Comparison of ENCODE assay signal across 13 mouse cellular contexts in genomic region chr13:110642792-110643191, GRCm38 (mm10).
DNase-seq lines count a peak whose midpoint lies in the region; ATAC-seq lines count a peak whose summit lies in the region.
"Had no signal": no experiment of that assay in that cellular context is flagged by ENCODE, and none has a peak within 500 bp of the region (broad histone marks: within the 10 kb centered on the region; RNA-seq: fewer than 3 reads in every experiment).

No protein-coding gene starts in this region.

- peak overlapping the region; percentile 88 for H3K27ac ChIP-seq in heart, embryonic 15.5 days
- H3K27ac ChIP-seq in lung, embryonic 15.5 days: peak overlapping the region; percentile 77
- no peak overlapping the region for H3K27ac ChIP-seq in neural tube, embryonic 15.5 days (replicated peaks)
- H3K27ac ChIP-seq: embryonic facial prominence, embryonic 12.5 days; forebrain, embryonic 12.5 days; macrophage had no signal

- H3K36me3 ChIP-seq in heart, embryonic 15.5 days: no peaks in the 10 kb centered on the region
- no peaks in the 10 kb centered on the region for H3K36me3 ChIP-seq in lung, embryonic 15.5 days
- no peaks in the 10 kb centered on the region for H3K36me3 ChIP-seq in neural tube, embryonic 15.5 days
- H3K36me3 ChIP-seq: embryonic facial prominence, embryonic 12.5 days; forebrain, embryonic 12.5 days had no signal

- no peaks in the 10 kb centered on the region for H3K9me3 ChIP-seq in heart, embryonic 15.5 days (replicated peaks)
- no peaks in the 10 kb centered on the region for H3K9me3 ChIP-seq in lung, embryonic 15.5 days
- no peaks in the 10 kb centered on the region for H3K9me3 ChIP-seq in neural tube, embryonic 15.5 days (replicated peaks)
- H3K9me3 ChIP-seq: embryonic facial prominence, embryonic 12.5 days; forebrain, embryonic 12.5 days had no signal

- H3K4me1 ChIP-seq in heart, embryonic 15.5 days (replicated peaks): peaks cover 18% of the 10 kb centered on the region
- peaks cover 18% of the 10 kb centered on the region for H3K4me1 ChIP-seq in lung, embryonic 15.5 days
- H3K4me1 ChIP-seq in neural tube, embryonic 15.5 days: peaks cover 8% of the 10 kb centered on the region

- H3K27me3 ChIP-seq in heart, embryonic 15.5 days: no peaks in the 10 kb centered on the region
- H3K27me3 ChIP-seq in lung, embryonic 15.5 days: no peaks in the 10 kb centered on the region
- H3K27me3 ChIP-seq in neural tube, embryonic 15.5 days (replicated peaks): no peaks in the 10 kb centered on the region
- H3K27me3 ChIP-seq: embryonic facial prominence, embryonic 12.5 days; forebrain, embryonic 12.5 days had no signal

- H3K4me3 ChIP-seq in heart, embryonic 15.5 days: no peak overlapping the region
- no peak overlapping the region for H3K4me3 ChIP-seq in lung, embryonic 15.5 days
- H3K4me3 ChIP-seq in neural tube, embryonic 15.5 days (replicated peaks): no peak overlapping the region
- H3K4me3 ChIP-seq: embryonic facial prominence, embryonic 12.5 days; forebrain, embryonic 12.5 days had no signal

- H3K4me2 ChIP-seq in heart, embryonic 15.5 days: peak overlapping the region; percentile 51
- no peak overlapping the region for H3K4me2 ChIP-seq in lung, embryonic 15.5 days
- peak overlapping the region; percentile 41; the same call in 1 of the 2 replicates for H3K4me2 ChIP-seq in neural tube, embryonic 15.5 days
- H3K4me2 ChIP-seq: embryonic facial prominence, embryonic 12.5 days had no signal

- 82% methylated on average over 3 of the region's 3 CpGs for WGBS in heart, embryonic 15.5 days
- WGBS in lung, embryonic 15.5 days: 48% methylated on average over 3 of the region's 3 CpGs
- WGBS in neural tube, embryonic 15.5 days: 61% methylated on average over 3 of the region's 3 CpGs

- DNase-seq in cerebellum, postnatal 10 days: peak; percentile 55 to 75
- DNase-seq in heart, adult 9 months (ENCODE audit: low spot score in 2 of 2): no peak
- no peak for DNase-seq in lung, postnatal 25 days (ENCODE audit: low spot score)
- no peak for DNase-seq in kidney, postnatal 10 days
- DNase-seq: cerebellum, adult 9-11 months; gastrocnemius, postnatal 10 days had no signal

- H3K9ac ChIP-seq in heart, embryonic 15.5 days: no peak overlapping the region
- no peak overlapping the region for H3K9ac ChIP-seq in lung, embryonic 15.5 days
- H3K9ac ChIP-seq in neural tube, embryonic 15.5 days (replicated peaks): no peak overlapping the region
- H3K9ac ChIP-seq: embryonic facial prominence, embryonic 12.5 days; forebrain, embryonic 12.5 days had no signal

- no peak for ATAC-seq in cerebellum, adult (ENCODE audit: insufficient number of reproducible peaks, low FRiP score, low TSS enrichment)
- no peak for ATAC-seq in heart, embryonic 15.5 days (replicated peaks; ENCODE audit: insufficient number of reproducible peaks, insufficient read depth, low FRiP score, low read depth)
- ATAC-seq in lung, embryonic 15.5 days (ENCODE audit: borderline replicate concordance, extremely low read depth, low FRiP score, low TSS enrichment): no peak
- ATAC-seq in neural tube, embryonic 15.5 days (ENCODE audit: low FRiP score): 0 out of 2 replicates have a peak, but pooled peaks have one; percentile 28

Comparison
In these comparisons a context has a peak if more than half of its experiments do, and no peak if none do; other contexts are left out.
1. DNase-seq: peak in cerebellum, postnatal 10 days (2 of 2); none in heart, adult 9 months (0 of 2), lung, postnatal 25 days (single experiment) and kidney, postnatal 10 days (single experiment).